Mouse (Mus musculus) MEL (cell line): ENCODE results near the gene Tmem200a. TPM values are rescaled to one million over a fixed set of nuclear protein-coding genes. Genes with fewer than 3 reads are reported as not detected.

Source experiments
- DNase-seq: peaks from one replicate; pipeline ENCODE4 v3.0.0; 2011; ENCODE audit warnings: low read depth, low spot score
- H3K27ac ChIP-seq: 2 replicates; pipeline ENCODE4 v1.5.1; 2012; ENCODE audit warnings: low read depth, mild to moderate bottlenecking, control low read depth, low read length, moderate library complexity; ENCODE audit not compliant: control insufficient read depth
- H3K27me3 ChIP-seq, 2 experiments: fragments of 150-350 bp in 1 of 2; sonication (generic) in 1 of 2; 2 replicates each; pipeline ENCODE4 v1.6.1; 2012; ENCODE audit warnings: low read length in 2 of 2, mild to moderate bottlenecking in 2 of 2, improper control_type of control experiment in 1 of 2, moderate library complexity in 1 of 2; ENCODE audit not compliant: insufficient read depth in 2 of 2, control insufficient read depth in 1 of 2
- H3K36me3 ChIP-seq, 2 experiments: 2 replicates each; pipeline ENCODE4 v1.6.1; 2012 to 2014; ENCODE audit warnings: low read length in 2 of 2, improper control_type of control experiment in 1 of 2, inconsistent platforms in 1 of 2, mild to moderate bottlenecking in 1 of 2; ENCODE audit not compliant: insufficient read depth in 2 of 2, control insufficient read depth in 1 of 2
- H3K4me1 ChIP-seq, 2 experiments: fragments of 150-350 bp in 1 of 2; sonication (generic) in 1 of 2; 2 replicates each; pipeline ENCODE4 v1.6.1; 2012; ENCODE audit warnings: low read length in 2 of 2, improper control_type of control experiment in 1 of 2, mild to moderate bottlenecking in 1 of 2; ENCODE audit not compliant: insufficient read depth in 2 of 2, control insufficient read depth in 1 of 2
- H3K4me3 ChIP-seq, 2 experiments: fragments of 150-350 bp in 1 of 2; sonication (generic) in 1 of 2; 2 replicates each; pipeline ENCODE4 v1.5.1; 2012; ENCODE audit warnings: low read depth in 2 of 2, low read length in 2 of 2, mild to moderate bottlenecking in 2 of 2, moderate library complexity in 2 of 2, control low read depth in 1 of 2, improper control_type of control experiment in 1 of 2; ENCODE audit not compliant: control insufficient read depth in 1 of 2, insufficient read depth in 1 of 2
- H3K79me2 ChIP-seq: 2 replicates; pipeline ENCODE4 v1.6.1; 2012; ENCODE audit warnings: mild to moderate bottlenecking, low read length, moderate library complexity; ENCODE audit not compliant: control insufficient read depth, poor library complexity, insufficient read depth
- H3K9ac ChIP-seq: 2 replicates; pipeline ENCODE4 v1.6.1; 2012; ENCODE audit warnings: low read depth, mild to moderate bottlenecking, control low read depth, low read length, moderate library complexity; ENCODE audit not compliant: control insufficient read depth, poor library complexity, severe bottlenecking
- H3K9me3 ChIP-seq: fragments of 150-350 bp; sonication (generic); replicated peaks from 2 replicates; pipeline ENCODE4 v1.6.1; 2012; ENCODE audit warnings: mild to moderate bottlenecking, low read length, improper control_type of control experiment, moderate library complexity; ENCODE audit not compliant: insufficient read depth
- CHD1 ChIP-seq: IDR thresholded peaks from 2 replicates; pipeline ENCODE4 v1.6.1; 2012; ENCODE audit warnings: low read depth, mild to moderate bottlenecking, inconsistent platforms, low read length, improper control_type of control experiment
- CTCF ChIP-seq, 3 experiments: IDR thresholded peaks in 2 of 3; conservative IDR thresholded peaks in 1 of 3; 2 replicates each; pipeline ENCODE4 v1.5.1; 2011 to 2012; ENCODE audit warnings: low read length in 3 of 3, low read depth in 2 of 3, mild to moderate bottlenecking in 2 of 3, improper control_type of control experiment in 1 of 3, inconsistent platforms in 1 of 3, mixed read lengths in 1 of 3, moderate library complexity in 1 of 3; ENCODE audit not compliant: control insufficient read depth in 1 of 3, insufficient read depth in 1 of 3, poor library complexity in 1 of 3, severe bottlenecking in 1 of 3
- EP300 ChIP-seq, 2 experiments: IDR thresholded peaks; 2 replicates each; pipeline ENCODE4 v1.6.1; 2011; ENCODE audit warnings: improper control_type of control experiment in 2 of 2, low read length in 2 of 2, low read depth in 1 of 2, mild to moderate bottlenecking in 1 of 2
- ETS1 ChIP-seq: IDR thresholded peaks from 2 replicates; pipeline ENCODE4 v1.6.1; 2012; ENCODE audit warnings: low read depth, mild to moderate bottlenecking, inconsistent platforms, low read length, improper control_type of control experiment, moderate library complexity
- GATA1 ChIP-seq: IDR thresholded peaks from 2 replicates; pipeline ENCODE4 v1.6.1; 2011; ENCODE audit warnings: low read depth, low read length, improper control_type of control experiment
- KAT2A ChIP-seq: conservative IDR thresholded peaks from 2 replicates; pipeline ENCODE4 v1.6.1; 2012; ENCODE audit warnings: low read depth, low read length, improper control_type of control experiment, inconsistent platforms
- MAX ChIP-seq: IDR thresholded peaks from 2 replicates; pipeline ENCODE4 v1.6.1; 2011; ENCODE audit warnings: low read length, improper control_type of control experiment
- MAZ ChIP-seq: IDR thresholded peaks from 2 replicates; pipeline ENCODE4 v1.6.1; 2012; ENCODE audit warnings: low read depth, mild to moderate bottlenecking, inconsistent platforms, low read length, improper control_type of control experiment
- MEF2A ChIP-seq: IDR thresholded peaks from 2 replicates; pipeline ENCODE4 v1.6.1; 2014; ENCODE audit warnings: low read depth, mild to moderate bottlenecking, inconsistent platforms, low read length, improper control_type of control experiment; ENCODE audit not compliant: poor library complexity, insufficient replicate concordance, severe bottlenecking; ENCODE audit errors: extremely low read depth
- MYB ChIP-seq: IDR thresholded peaks from 2 replicates; pipeline ENCODE4 v1.6.1; 2011; ENCODE audit warnings: mild to moderate bottlenecking, low read depth, low read length, improper control_type of control experiment
- MYC ChIP-seq: IDR thresholded peaks from 2 replicates; pipeline ENCODE4 v1.6.1; 2011; ENCODE audit warnings: low read depth, mild to moderate bottlenecking, low read length, improper control_type of control experiment, moderate library complexity
- NELFE ChIP-seq: IDR thresholded peaks from 2 replicates; pipeline ENCODE4 v1.6.1; 2011; ENCODE audit warnings: low read depth, low read length, improper control_type of control experiment
- POLR2AphosphoS2 ChIP-seq: IDR thresholded peaks from 2 replicates; pipeline ENCODE4 v1.6.1; 2011; ENCODE audit warnings: low read length, improper control_type of control experiment
- SMC3 ChIP-seq: IDR thresholded peaks from 2 replicates; pipeline ENCODE4 v1.6.1; 2011; ENCODE audit warnings: low read depth, low read length, improper control_type of control experiment
- USF2 ChIP-seq, 2 experiments: IDR thresholded peaks; 2 replicates each; pipeline ENCODE4 v1.6.1; 2011 to 2012; ENCODE audit warnings: improper control_type of control experiment in 2 of 2, low read length in 2 of 2, borderline replicate concordance in 1 of 2, inconsistent platforms in 1 of 2, low read depth in 1 of 2, mild to moderate bottlenecking in 1 of 2; ENCODE audit not compliant: insufficient read depth in 1 of 2
- ZKSCAN1 ChIP-seq: IDR thresholded peaks from 2 replicates; pipeline ENCODE4 v1.6.1; 2012; ENCODE audit warnings: low read depth, mild to moderate bottlenecking, inconsistent platforms, low read length, improper control_type of control experiment, moderate library complexity
- ZMIZ1 ChIP-seq: IDR thresholded peaks from 2 replicates; pipeline ENCODE4 v1.6.1; 2012; ENCODE audit warnings: low read depth, mild to moderate bottlenecking, inconsistent platforms, low read length, improper control_type of control experiment, moderate library complexity
- ZNF384 ChIP-seq: IDR thresholded peaks from 2 replicates; pipeline ENCODE4 v1.6.1; 2012; ENCODE audit warnings: low read depth, mild to moderate bottlenecking, inconsistent platforms, low read length, improper control_type of control experiment
- polyA plus RNA-seq, 2 experiments: library from polyadenylated mRNA; stranded (reverse) in 1 of 2; unstranded in 1 of 2; fragments of >175 nt in 1 of 2; fragments of >200 nt in 1 of 2; gene quantifications; 2 replicates each; pipeline versions ENCODE4 v1.2.1 to v1.2.4; 2012; ENCODE audit warnings: low replicate concordance in 2 of 2, low read depth in 1 of 2; ENCODE audit not compliant: insufficient read length in 2 of 2, insufficient read depth in 1 of 2, missing spikeins in 1 of 2
- total RNA-seq: library from RNA; depleted of rRNA; stranded (reverse); fragments of 300-350 nt; gene quantifications from 2 replicates; pipeline ENCODE4 v1.2.3, GENCODE M21; 2012; rRNA removed

Tmem200a gene
- total RNA-seq = not detected in 2 replicates
- not detected for polyA plus RNA-seq

GRCm38 (mm10) chr10:26078521-26079142 lies at the start of gene Tmem200a:
Tmem200a (minus strand) TSS chr10:26079052.
- no peaks in the 10 kb centered on the region for H3K79me2 ChIP-seq
- TF ChIP-seq MAZ (no peak), NELFE (no peak), CTCF (IDR thresholded peaks at IDR 0.05 in 2 of 3, conservative IDR thresholded peaks at IDR 0.05 in 1 of 3; ENCODE audit: control insufficient read depth in 1 of 3, insufficient read depth in 1 of 3, low read depth in 2 of 3, low read length in 3 of 3, poor library complexity in 1 of 3, severe bottlenecking in 1 of 3) (no peak), MEF2A (no peak), ZNF384 (no peak)
- TF ChIP-seq, all 39 proteins: peak for 0
- DNase-seq = no peak
- Histone ChIP-seq H3K27ac (no peak within 1 kb of the TSS), H3K36me3 (no peaks in the 10 kb centered on the region), H3K27me3 (no peaks in the 10 kb centered on the region), H3K9ac (no peak within 1 kb of the TSS), H3K4me1 (no peaks in the 10 kb centered on the region), H3K4me3 (no peak within 1 kb of the TSS), H3K9me3 (no peaks in the 10 kb centered on the region)

- Histone ChIP-seq H3K36me3 (no peaks in the 10 kb centered on the region), H3K9ac (no peak overlapping the region), H3K9me3 (no peaks in the 10 kb centered on the region)
- no peak for DNase-seq
- TF ChIP-seq CTCF (IDR thresholded peaks at IDR 0.05 in 2 of 3, conservative IDR thresholded peaks at IDR 0.05 in 1 of 3; ENCODE audit: control insufficient read depth in 1 of 3, insufficient read depth in 1 of 3, low read depth in 2 of 3, low read length in 3 of 3, poor library complexity in 1 of 3, severe bottlenecking in 1 of 3) (no peak), GATA1 (no peak), MYB (no peak), MYC (no peak), MAZ (no peak), MAX (no peak), EP300 (IDR thresholded peaks at IDR 0.05; ENCODE audit: low read depth in 1 of 2, low read length in 2 of 2) (no peak), KAT2A (no peak), ETS1 (no peak), ZMIZ1 (no peak), ZNF384 (no peak), ZKSCAN1 (no peak), USF2 (IDR thresholded peaks at IDR 0.05; ENCODE audit: borderline replicate concordance in 1 of 2, insufficient read depth in 1 of 2, low read depth in 1 of 2, low read length in 2 of 2) (no peak), POLR2AphosphoS2 (no peak), CHD1 (no peak), SMC3 (no peak)
- TF ChIP-seq, all 39 proteins: peak for 0
- Histone ChIP-seq H3K4me1 (no peaks in the 10 kb centered on the region), H3K4me3 (no peak overlapping the region), H3K27me3 (no peaks in the 10 kb centered on the region), H3K79me2 (no peaks in the 10 kb centered on the region), H3K27ac (no peak overlapping the region)
Observed at GRCm38 (mm10) chr10:26119822-26120183, 41.0 kb upstream of the Tmem200a start.
